Mouse (Mus musculus) lung, postnatal 0 days (tissue): ENCODE data around the gene Gm20869. TPM values are rescaled to one million over a fixed set of nuclear protein-coding genes. Genes with fewer than 3 reads are reported as not detected.
"Not testable (repeated sequence)": the region's sequence is repeated elsewhere in the genome, so short reads cannot be mapped to it uniquely, and the experiment has no call there.

Experiments
- ATAC-seq: fragments of 200-750 bp; cut with Nextera tagmentation; 2 replicates; pipeline ENCODE4 v1.8.0; 2017; ENCODE audit warnings: moderate library complexity
- DNase-seq: peaks from one replicate; pipeline ENCODE4 v3.0.0-alpha.2; 2016; ENCODE audit warnings: low spot score
- H3K27ac ChIP-seq: fragments of 300-500 bp; sonication (generic); 2 replicates; pipeline ENCODE4 v1.5.1; 2014; ENCODE audit warnings: antibody characterized with exemption, mild to moderate bottlenecking, low read length, mixed read lengths
- H3K27me3 ChIP-seq: fragments of 300-500 bp; sonication (generic); replicated peaks from 2 replicates; pipeline ENCODE4 v1.6.1; 2014; ENCODE audit warnings: low read length, mixed read lengths; ENCODE audit not compliant: insufficient read depth
- H3K36me3 ChIP-seq: fragments of 300-500 bp; sonication (generic); 2 replicates; pipeline ENCODE4 v1.6.1; 2014; ENCODE audit warnings: low read length, mixed read lengths; ENCODE audit not compliant: insufficient read depth
- H3K4me1 ChIP-seq: fragments of 300-500 bp; sonication (generic); 2 replicates; pipeline ENCODE4 v1.6.1; 2014; ENCODE audit warnings: antibody characterized with exemption, low read depth, low read length, mixed read lengths; ENCODE audit not compliant: insufficient read depth
- H3K4me2 ChIP-seq: fragments of 300-500 bp; sonication (generic); replicated peaks from 2 replicates; pipeline ENCODE4 v1.6.1; 2014; ENCODE audit warnings: low read depth, mild to moderate bottlenecking, low read length, moderate library complexity, mixed read lengths
- H3K4me3 ChIP-seq: fragments of 300-500 bp; sonication (generic); 2 replicates; pipeline ENCODE4 v1.5.1; 2014; ENCODE audit warnings: low read depth, low read length
- H3K9ac ChIP-seq: fragments of 300-500 bp; sonication (generic); replicated peaks from 2 replicates; pipeline ENCODE4 v1.6.1; 2014; ENCODE audit warnings: low read depth, mild to moderate bottlenecking
- H3K9me3 ChIP-seq: fragments of 300-500 bp; sonication (generic); 2 replicates; pipeline ENCODE4 v1.6.1; 2016; ENCODE audit warnings: low read length, mixed read lengths
- WGBS: fragments of 180-500 bp; shearing (Covaris S2); extraction: QIAGEN DNeasy Blood & Tissue Kit; methylation state at CpG from one replicate; pipeline ENCODE4 v1.1.7; 2014; 5-methylcytosine and 5-hydroxymethylcytosine counted together
- polyA plus RNA-seq: library from polyadenylated mRNA; unstranded; fragments of >200 nt; fragmentation: Nextera tagmentation; extraction: Ambion mirVana; gene quantifications from 2 replicates; pipeline ENCODE4 v1.2.1, GENCODE M21; 2015

Gm20869 gene
- not detected in 2 replicates for polyA plus RNA-seq

- not testable (repeated sequence) for H3K27ac ChIP-seq, H3K9ac ChIP-seq, ATAC-seq, DNase-seq, H3K4me3 ChIP-seq, H3K4me2 ChIP-seq, H3K4me1 ChIP-seq, H3K27me3 ChIP-seq, H3K36me3 ChIP-seq, H3K9me3 ChIP-seq
- no CpG with 5 or more reads among the region's 6 CpGs for WGBS
Observed at GRCm38 (mm10) chrY:71469149-71469548, at the start of gene Gm20869. Gene Gm20869 (plus strand): TSS chrY:71469449.

Other genes with a start within 250 kb of the Gm20869 start
- gene Gm20870, start 222.6 kb downstream of the Gm20869 start, polyA plus RNA-seq, result not detected in 2 replicates